Mouse (Mus musculus) kidney, embryonic 16.5 days (tissue): ENCODE measurements around the gene Gtf2a1. TPM values are rescaled to one million over a fixed set of nuclear protein-coding genes. Genes with fewer than 3 reads are reported as not detected.

Source experiments
- ATAC-seq: fragments of 200-750 bp; cut with Nextera tagmentation; 2 replicates; pipeline ENCODE4 v1.8.0; 2017; ENCODE audit warnings: moderate TSS enrichment; ENCODE audit not compliant: low FRiP score, low TSS enrichment
- H3K27ac ChIP-seq: fragments of 300-500 bp; sonication (generic); 2 replicates; pipeline ENCODE4 v1.5.1; 2014; ENCODE audit warnings: low read length
- H3K27me3 ChIP-seq: fragments of 300-500 bp; sonication (generic); 2 replicates; pipeline ENCODE4 v1.6.1; 2014; ENCODE audit warnings: low read length, control low read depth, mixed read lengths; ENCODE audit not compliant: insufficient read depth
- H3K36me3 ChIP-seq: fragments of 300-500 bp; sonication (generic); 2 replicates; pipeline ENCODE4 v1.6.1; 2014; ENCODE audit warnings: low read length, control low read depth, mixed read lengths; ENCODE audit not compliant: insufficient read depth
- H3K4me1 ChIP-seq: fragments of 300-500 bp; sonication (generic); 2 replicates; pipeline ENCODE4 v1.6.1; 2014; ENCODE audit warnings: low read length, control low read depth, mixed read lengths; ENCODE audit not compliant: insufficient read depth
- H3K4me2 ChIP-seq: fragments of 300-500 bp; sonication (generic); replicated peaks from 2 replicates; pipeline ENCODE4 v1.6.1; 2014; ENCODE audit warnings: low read depth, low read length
- H3K4me3 ChIP-seq: fragments of 300-500 bp; sonication (generic); 2 replicates; pipeline ENCODE4 v1.5.1; 2014; ENCODE audit warnings: mild to moderate bottlenecking, low read length
- H3K9ac ChIP-seq: fragments of 300-500 bp; sonication (generic); replicated peaks from 2 replicates; pipeline ENCODE4 v1.6.1; 2014; ENCODE audit warnings: low read length
- H3K9me3 ChIP-seq: fragments of 300-500 bp; sonication (generic); 2 replicates; pipeline ENCODE4 v1.6.1; 2016; ENCODE audit warnings: low read length, control low read depth
- WGBS: fragments of 180-500 bp; shearing (Covaris S2); extraction: QIAGEN DNeasy Blood & Tissue Kit; methylation state at CpG from one replicate; pipeline ENCODE4 v1.1.7; 2014; 5-methylcytosine and 5-hydroxymethylcytosine counted together
- polyA plus RNA-seq: library from polyadenylated mRNA; unstranded; fragments of >200 nt; fragmentation: Nextera tagmentation; extraction: Ambion mirVana; gene quantifications from 2 replicates; pipeline ENCODE4 v1.2.1, GENCODE M21; 2015

Gtf2a1 gene
- polyA plus RNA-seq: 50.3 and 51.3 TPM in 2 replicates

DNA sequence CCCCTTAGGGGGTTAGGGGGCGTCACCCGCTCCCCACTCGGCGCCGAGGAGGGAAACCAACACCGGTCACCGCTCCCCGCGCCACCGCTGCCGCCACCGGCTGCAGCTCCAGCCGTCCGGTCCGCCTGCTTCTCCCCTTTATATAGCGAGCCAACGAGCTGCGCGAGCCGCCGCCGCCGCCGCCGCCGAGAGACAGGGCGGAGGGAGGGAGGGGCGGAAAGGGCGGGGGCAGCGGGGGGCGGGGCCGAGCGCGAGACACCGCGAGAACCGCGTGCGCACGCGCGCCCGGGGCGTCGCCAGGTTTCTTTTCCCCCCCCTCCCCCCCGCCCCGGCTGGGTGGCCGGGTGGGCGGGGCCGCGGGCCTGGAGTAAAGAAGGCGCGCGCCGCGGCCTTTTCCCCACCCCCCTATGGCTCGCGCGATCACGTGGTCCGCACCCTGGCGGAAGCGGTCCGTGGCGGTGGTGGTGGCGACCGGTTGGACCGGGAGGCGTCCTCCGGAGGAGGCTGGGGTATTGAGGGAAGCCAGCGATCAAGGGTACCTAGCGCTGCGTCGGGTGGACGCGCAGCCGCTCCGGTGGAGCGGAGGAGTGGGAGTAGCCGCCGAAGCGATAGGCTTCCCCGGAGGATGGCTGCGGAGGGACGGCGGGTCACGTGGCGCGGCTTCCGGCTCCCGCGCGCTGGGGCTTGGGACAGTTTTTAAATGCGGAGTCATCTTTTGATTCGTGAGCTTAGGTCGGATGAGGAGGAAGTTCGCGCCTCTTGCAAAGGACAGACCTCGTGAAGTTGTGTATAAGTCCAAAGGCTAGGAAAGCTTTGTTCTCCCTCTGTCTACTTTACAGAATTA is at the start of gene Gtf2a1:
Gene Gtf2a1 (minus strand): TSS at position 641 of the 844 bp plus-strand sequence.
- H3K4me1 ChIP-seq: peaks cover 18% of the 10 kb centered on the region
- H3K4me2 ChIP-seq: peak within 1 kb of the TSS; percentile 75
- peak within 1 kb of the TSS; percentile 100 for H3K9ac ChIP-seq
- no peaks in the 10 kb centered on the region for H3K27me3 ChIP-seq
- no peaks in the 10 kb centered on the region for H3K9me3 ChIP-seq
- peak; percentile 87 for ATAC-seq
- H3K27ac ChIP-seq: peak within 1 kb of the TSS; percentile 99
- H3K36me3 ChIP-seq: peaks cover 8% of the 10 kb centered on the region
- WGBS: under 1% methylated on average over 76 of the region's 99 CpGs
- peak within 1 kb of the TSS; percentile 90 for H3K4me3 ChIP-seq

DNA sequence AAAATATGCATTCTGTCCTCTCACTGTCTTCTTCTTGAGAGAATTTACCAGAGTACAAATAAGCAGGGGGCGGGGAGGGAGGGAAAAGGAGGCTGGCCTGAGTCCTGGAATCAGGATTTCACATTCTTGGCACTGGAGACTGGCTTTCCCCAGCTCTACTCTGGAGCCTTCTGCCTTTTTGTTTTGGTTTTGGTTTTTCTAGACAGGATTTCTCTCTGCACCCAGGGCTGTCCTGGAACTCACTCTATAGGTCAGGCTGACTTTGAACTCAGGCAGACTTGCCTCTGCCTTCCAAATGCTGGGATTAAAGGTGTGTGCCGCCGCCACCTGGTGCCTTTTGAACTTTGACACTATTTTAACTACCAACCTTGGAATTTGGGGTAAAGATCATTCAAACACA is 48.1 kb upstream of the Gtf2a1 start:
- Histone ChIP-seq H3K4me2 (no peak overlapping the region), H3K4me3 (no peak overlapping the region), H3K4me1 (peaks cover 25% of the 10 kb centered on the region), H3K27me3 (no peaks in the 10 kb centered on the region), H3K9me3 (peaks cover under 1% of the 10 kb centered on the region; the same call in 1 of the 2 replicates), H3K27ac (no peak overlapping the region), H3K9ac (no peak overlapping the region), H3K36me3 (no peaks in the 10 kb centered on the region)
- no peak for ATAC-seq
- WGBS: 68% methylated on average over 3 of the region's 3 CpGs

DNA sequence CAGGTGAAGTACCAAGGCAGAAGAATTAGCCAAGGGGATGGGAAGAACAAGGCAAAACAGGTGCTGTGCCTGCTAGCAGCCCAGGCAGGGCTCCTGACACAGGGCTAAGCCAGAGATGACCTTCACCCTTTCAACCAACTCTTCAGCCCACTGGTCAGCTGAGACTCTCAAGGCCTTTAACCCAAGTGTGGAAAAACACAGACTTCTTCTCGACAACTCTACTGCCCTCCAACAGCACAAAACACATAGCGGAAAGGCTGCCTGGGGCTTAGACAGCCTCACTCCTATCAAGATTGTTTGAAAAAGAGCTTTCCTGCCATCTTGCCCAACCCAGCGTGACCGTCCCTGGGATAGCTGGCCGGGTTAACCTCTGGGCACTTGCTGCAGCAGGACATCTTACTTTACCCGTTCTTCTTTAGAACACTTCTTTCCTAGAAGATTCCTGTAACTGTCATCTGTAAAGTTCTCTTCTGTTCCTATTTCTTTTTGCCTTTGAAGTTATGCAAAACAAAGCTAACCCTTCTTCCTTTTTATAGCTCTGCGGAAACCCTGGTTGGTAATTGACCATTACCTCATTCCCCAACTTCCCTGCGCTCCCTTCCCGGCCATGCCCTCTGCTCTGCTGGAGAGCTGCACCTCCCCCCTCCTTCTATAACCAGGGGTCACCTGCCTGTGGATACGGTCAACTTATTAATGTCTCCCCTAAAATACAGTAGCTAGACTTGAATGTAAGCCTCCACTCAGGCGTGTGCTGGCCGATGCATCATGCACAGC is 47.0 kb upstream of the Gtf2a1 start:
- Histone ChIP-seq H3K4me3 (no peak overlapping the region), H3K9me3 (peaks cover 4% of the 10 kb centered on the region; the same call in 1 of the 2 replicates), H3K4me1 (peaks cover 25% of the 10 kb centered on the region), H3K27ac (no peak overlapping the region), H3K4me2 (no peak overlapping the region), H3K27me3 (no peaks in the 10 kb centered on the region), H3K9ac (no peak overlapping the region), H3K36me3 (no peaks in the 10 kb centered on the region)
- ATAC-seq: peak; percentile 76
- WGBS: 38% methylated on average over 12 of the region's 12 CpGs

DNA sequence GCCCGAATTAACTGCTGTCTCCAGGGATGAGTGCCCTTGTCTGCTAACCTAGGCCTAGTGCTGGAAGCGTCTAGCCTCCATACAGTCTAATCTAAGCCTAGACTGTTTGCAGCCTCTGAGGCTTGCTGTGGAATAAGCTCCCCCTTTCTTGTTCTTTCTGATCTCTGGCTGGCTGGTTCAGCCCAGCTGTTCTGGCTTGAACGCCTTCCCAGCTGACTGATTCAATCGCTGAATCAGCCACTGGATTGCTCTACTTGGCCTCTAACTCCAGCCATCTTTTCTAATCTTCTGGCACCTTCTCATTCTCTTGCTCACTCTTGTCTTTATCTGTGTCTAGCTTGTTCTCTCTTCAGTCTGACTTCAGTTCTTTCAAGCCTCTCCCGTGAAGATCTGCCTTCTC is 36.2 kb upstream of the Gtf2a1 start:
- Histone ChIP-seq H3K9me3 (no peaks in the 10 kb centered on the region), H3K27me3 (no peaks in the 10 kb centered on the region), H3K4me1 (no peaks in the 10 kb centered on the region), H3K36me3 (no peaks in the 10 kb centered on the region), H3K4me3 (no peak overlapping the region), H3K9ac (no peak overlapping the region), H3K27ac (no peak overlapping the region), H3K4me2 (no peak overlapping the region)
- WGBS: 82% methylated on average over 5 of the region's 5 CpGs
- no peak for ATAC-seq

DNA sequence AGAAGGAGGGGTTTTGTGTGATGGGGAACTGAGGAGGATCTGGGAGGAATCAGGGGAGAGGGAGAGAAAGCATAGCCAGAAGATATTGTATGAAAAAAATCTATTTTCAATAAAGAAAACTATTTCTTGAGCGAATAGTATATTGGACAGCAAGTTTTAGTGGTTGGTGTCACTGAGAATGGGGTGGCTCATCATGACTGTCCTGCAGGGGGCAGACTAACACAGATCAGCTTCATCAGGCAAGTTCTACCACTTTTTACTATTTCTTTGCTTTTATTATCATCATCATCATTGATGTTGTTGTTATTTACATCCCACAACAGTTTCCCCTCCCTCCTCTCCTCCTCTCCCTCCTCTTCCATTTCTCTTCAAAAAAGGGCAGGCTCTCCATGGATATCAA is 34.7 kb upstream of the Gtf2a1 start:
- Histone ChIP-seq H3K27me3 (no peaks in the 10 kb centered on the region), H3K9me3 (no peaks in the 10 kb centered on the region), H3K4me1 (no peaks in the 10 kb centered on the region), H3K4me2 (no peak overlapping the region), H3K27ac (no peak overlapping the region), H3K36me3 (no peaks in the 10 kb centered on the region), H3K9ac (no peak overlapping the region), H3K4me3 (no peak overlapping the region)
- no peak for ATAC-seq
- WGBS: 72% methylated on average over 1 of the region's 1 CpGs

DNA sequence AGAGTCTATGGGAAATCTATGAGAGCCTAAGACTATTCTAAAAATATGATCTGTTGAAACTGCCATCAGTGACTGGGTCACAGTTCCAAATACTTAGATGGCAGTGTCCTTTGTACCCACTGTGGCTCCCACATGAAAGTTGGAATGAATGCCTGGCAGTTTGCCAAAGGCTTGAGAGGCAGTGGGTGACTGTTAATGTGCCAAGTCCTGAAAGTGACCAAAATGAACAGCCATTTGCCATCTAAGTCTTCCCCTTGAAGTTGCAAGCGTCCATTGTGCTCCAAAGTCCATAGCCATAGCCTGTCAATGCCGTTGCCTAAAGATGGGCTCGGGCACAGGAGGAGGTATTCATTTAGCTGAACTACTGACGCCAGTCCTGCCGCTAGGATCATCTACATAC is 19.1 kb upstream of the Gtf2a1 start:
- Histone ChIP-seq H3K27ac (no peak overlapping the region), H3K4me2 (no peak overlapping the region), H3K36me3 (no peaks in the 10 kb centered on the region), H3K9me3 (peaks cover 3% of the 10 kb centered on the region; the same call in 1 of the 2 replicates), H3K4me3 (no peak overlapping the region), H3K4me1 (no peaks in the 10 kb centered on the region), H3K9ac (no peak overlapping the region), H3K27me3 (no peaks in the 10 kb centered on the region)
- 90% methylated on average over 5 of the region's 5 CpGs for WGBS
- ATAC-seq: no peak

DNA sequence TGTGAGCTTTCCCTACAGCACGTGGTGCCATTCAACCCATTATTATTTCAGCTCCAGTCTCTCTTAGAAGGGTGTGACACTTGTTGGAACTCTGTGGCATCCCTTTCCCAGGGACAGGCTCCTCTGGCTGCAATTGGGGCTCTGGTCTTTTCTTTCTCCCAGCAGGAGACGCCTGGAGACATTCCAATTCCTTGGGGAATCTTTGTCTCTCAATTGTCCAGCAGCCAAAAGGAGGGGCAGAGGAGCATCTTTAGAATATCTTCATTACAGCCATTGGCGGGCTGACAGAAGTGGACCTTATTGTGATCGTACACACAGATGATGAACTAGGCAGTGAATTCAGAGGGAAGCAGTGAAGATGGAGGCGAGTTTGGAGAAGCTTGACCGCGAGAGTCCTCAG is 17.4 kb upstream of the Gtf2a1 start:
- Histone ChIP-seq H3K4me1 (no peaks in the 10 kb centered on the region), H3K9ac (no peak overlapping the region), H3K36me3 (no peaks in the 10 kb centered on the region), H3K27me3 (no peaks in the 10 kb centered on the region), H3K4me2 (no peak overlapping the region), H3K9me3 (peaks cover 3% of the 10 kb centered on the region; the same call in 1 of the 2 replicates), H3K4me3 (no peak overlapping the region), H3K27ac (no peak overlapping the region)
- WGBS: 70% methylated on average over 7 of the region's 7 CpGs
- no peak for ATAC-seq

DNA sequence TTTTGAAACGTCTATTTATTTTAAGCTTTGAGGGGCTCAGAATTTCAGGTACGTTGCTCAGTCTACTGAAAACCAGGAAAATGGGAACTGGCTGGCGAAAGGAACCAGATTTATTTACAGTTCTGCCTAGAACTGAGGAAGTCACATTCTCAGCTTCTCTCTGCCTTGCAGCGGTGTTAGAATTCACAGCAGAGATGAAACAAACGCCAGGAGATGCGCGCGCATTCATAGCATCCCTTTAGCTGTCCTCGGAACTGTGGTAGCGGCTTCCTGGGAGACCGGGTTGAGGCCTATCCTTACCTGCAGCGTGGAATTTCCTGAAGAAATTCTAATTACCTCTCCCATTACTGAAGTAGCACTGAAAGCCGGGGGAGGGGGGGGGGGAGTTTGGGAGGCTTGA is 16.4 kb upstream of the Gtf2a1 start:
- peaks cover 3% of the 10 kb centered on the region; the same call in 1 of the 2 replicates for H3K9me3 ChIP-seq
- no peak for ATAC-seq
- H3K9ac ChIP-seq: no peak overlapping the region
- no peaks in the 10 kb centered on the region for H3K4me1 ChIP-seq
- 90% methylated on average over 13 of the region's 13 CpGs for WGBS
- H3K27ac ChIP-seq: no peak overlapping the region
- H3K4me3 ChIP-seq: no peak overlapping the region
- H3K36me3 ChIP-seq: no peaks in the 10 kb centered on the region
- H3K4me2 ChIP-seq: no peak overlapping the region
- no peaks in the 10 kb centered on the region for H3K27me3 ChIP-seq

DNA sequence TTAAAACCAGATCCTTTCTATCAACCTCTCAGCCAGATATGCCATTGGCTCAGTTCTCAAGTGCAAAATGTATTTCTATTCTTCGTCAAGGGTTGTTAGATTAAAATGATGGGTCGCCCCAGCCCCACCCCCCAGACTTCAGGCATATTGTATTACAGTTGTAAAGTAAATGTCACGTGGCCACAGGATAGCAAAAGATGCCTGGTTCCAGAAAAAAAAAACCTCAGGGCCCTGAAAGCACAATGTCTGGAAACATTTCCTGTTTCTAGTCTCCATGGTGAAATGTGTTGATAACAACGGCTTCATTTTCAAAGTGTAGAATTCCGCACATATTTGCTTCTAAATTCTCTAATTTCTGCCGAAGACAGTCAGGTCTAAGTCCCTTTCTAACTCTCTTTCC is 14.3 kb upstream of the Gtf2a1 start:
- H3K9me3 ChIP-seq: peaks cover 3% of the 10 kb centered on the region; the same call in 1 of the 2 replicates
- H3K4me3 ChIP-seq: no peak overlapping the region
- no peaks in the 10 kb centered on the region for H3K4me1 ChIP-seq
- H3K9ac ChIP-seq: no peak overlapping the region
- 28% methylated on average over 6 of the region's 6 CpGs for WGBS
- no peaks in the 10 kb centered on the region for H3K36me3 ChIP-seq
- no peak overlapping the region for H3K4me2 ChIP-seq
- H3K27ac ChIP-seq: no peak overlapping the region
- ATAC-seq: no peak
- H3K27me3 ChIP-seq: no peaks in the 10 kb centered on the region

DNA sequence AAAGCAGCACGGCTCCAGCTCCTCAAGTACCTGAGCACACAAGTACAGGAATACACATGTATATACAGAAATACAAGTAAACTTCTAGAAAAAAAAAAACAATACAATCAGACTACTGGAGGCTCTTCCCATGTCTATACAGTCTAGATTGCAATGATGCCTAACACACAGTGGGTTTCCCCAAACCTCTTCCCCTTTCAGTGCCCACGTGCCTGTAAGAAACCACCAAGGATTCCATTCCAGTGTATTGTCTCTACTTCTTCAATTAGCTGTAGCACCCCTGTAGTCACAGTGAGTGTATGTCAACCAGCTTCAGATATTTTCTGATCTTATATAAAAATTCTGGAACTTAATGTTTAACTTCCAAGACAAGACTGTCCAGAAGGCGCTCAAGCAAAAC is 1.8 kb upstream of the Gtf2a1 start:
- Histone ChIP-seq H3K27me3 (no peaks in the 10 kb centered on the region), H3K27ac (no peak overlapping the region), H3K36me3 (no peaks in the 10 kb centered on the region), H3K9ac (no peak overlapping the region), H3K9me3 (no peaks in the 10 kb centered on the region), H3K4me1 (peaks cover 14% of the 10 kb centered on the region), H3K4me3 (no peak overlapping the region), H3K4me2 (no peak overlapping the region)
- WGBS: 83% methylated on average over 3 of the region's 3 CpGs
- no peak for ATAC-seq
